Mouse (Mus musculus) embryonic fibroblast, embryonic 13.5 days (primary cell): ENCODE measurements around the gene Cdh13.

ENCODE experiments used
- CTCF ChIP-seq: IDR thresholded peaks from 2 replicates; pipeline ENCODE4 v1.5.1; 2011; ENCODE audit warnings: mild to moderate bottlenecking, control low read depth, low read length, moderate library complexity, borderline replicate concordance; ENCODE audit not compliant: insufficient read depth
- POLR2A ChIP-seq: IDR thresholded peaks from 2 replicates; pipeline ENCODE4 v1.6.1; 2011; ENCODE audit warnings: low read depth, mild to moderate bottlenecking, control low read depth, low read length, moderate library complexity

DNA sequence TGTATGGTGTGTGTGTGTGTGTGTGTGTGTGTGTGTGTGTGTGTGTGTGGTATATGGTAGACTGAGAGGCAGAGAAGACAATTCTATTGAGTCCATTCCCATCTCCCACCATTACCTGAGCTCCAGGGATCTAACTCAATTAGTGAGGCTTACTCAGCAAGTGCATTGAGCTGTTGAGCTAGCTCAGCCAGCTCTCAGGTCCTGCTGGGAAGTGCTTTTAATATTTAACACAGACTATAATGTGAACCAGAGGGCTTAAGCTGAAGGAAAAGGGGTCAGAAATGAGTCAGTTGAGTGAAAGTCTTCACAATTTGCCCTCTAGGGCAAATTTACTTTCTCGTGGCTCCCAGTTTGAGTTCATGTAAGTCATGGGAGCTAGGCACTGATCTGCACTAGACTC lies 297.7 kb downstream of the Cdh13 start:
- no peak for TF ChIP-seq CTCF
- no peak for TF ChIP-seq POLR2A
